Mouse (Mus musculus): ENCODE measurements around the gene Cops7b. TPM values are rescaled to one million over a fixed set of nuclear protein-coding genes. Genes with fewer than 3 reads are reported as not detected.

Cops7b gene
- polyA plus RNA-seq, 1 experiment: 25.2 TPM

DNA sequence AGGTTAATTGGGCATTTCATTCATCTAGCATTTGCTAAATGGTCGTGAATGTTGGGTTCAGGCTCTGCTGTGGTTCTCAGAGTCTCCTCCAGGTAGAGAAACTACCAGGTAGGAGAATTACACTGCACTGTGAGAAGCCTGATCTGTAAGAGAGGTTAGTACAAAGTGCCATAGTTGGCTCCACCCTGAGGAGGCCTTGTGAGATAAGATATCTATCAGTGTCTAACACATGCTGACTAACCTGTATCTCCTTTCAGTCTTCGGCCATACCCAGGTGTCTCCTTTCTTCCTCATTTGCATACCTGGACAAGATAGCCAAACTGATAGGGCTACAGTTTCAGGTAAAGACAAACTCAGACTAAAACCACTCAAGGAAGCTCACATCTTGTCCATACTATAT is 20.0 kb upstream of the Cops7b start:
- no peaks in the 10 kb centered on the region for H3K79me3 ChIP-seq (ENCODE audit: low read depth)
- H3ac ChIP-seq (ENCODE audit: control insufficient read depth, insufficient read length, low read depth): no peak overlapping the region
- no peaks in the 10 kb centered on the region for H3K27me3 ChIP-seq (ENCODE audit: control insufficient read depth, insufficient read depth, insufficient read length)
- no peak overlapping the region for H3K4me3 ChIP-seq (ENCODE audit: insufficient read depth, poor library complexity, severe bottlenecking)
- TF ChIP-seq MAX (IDR thresholded peaks at IDR 0.05) (no peak), USF1 (IDR thresholded peaks at IDR 0.05; ENCODE audit: low read depth) (no peak), FOSL1 (IDR thresholded peaks at IDR 0.05; ENCODE audit: insufficient read depth, low read length, poor library complexity, severe bottlenecking) (no peak), CEBPB (IDR thresholded peaks at IDR 0.05; ENCODE audit: low read depth) (no peak), MYOG (IDR thresholded peaks at IDR 0.05; ENCODE audit: control insufficient read depth, extremely low read depth, insufficient read length) (no peak), MYOD1 (IDR thresholded peaks at IDR 0.05; ENCODE audit: control insufficient read depth, insufficient read length, low read depth) (no peak), CTCF (IDR thresholded peaks at IDR 0.05; ENCODE audit: control insufficient read depth, insufficient read depth, insufficient read length) (no peak)
- H3K36me3 ChIP-seq (ENCODE audit: control insufficient read depth, insufficient read depth): no peaks in the 10 kb centered on the region
- H3K79me2 ChIP-seq (ENCODE audit: control insufficient read depth, insufficient read depth): no peaks in the 10 kb centered on the region

DNA sequence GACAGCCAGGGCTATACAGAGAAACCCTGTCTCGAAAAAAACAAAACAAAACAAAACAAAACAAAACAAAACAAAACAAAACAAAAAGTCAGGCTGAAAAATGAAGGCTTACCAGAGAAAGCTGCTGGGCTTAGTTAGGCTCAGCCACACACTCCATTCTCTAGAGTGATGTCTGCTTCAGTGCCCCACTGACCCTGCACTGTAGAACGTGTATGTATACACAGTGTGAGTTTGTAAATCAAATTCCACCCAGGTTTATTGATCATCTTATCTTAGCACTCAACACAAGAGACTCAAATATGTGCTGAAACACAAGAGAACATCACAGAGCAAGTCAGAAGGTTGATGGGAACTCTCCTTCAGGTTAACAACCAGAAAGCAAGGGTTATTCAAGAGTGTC is 14.3 kb upstream of the Cops7b start:
- H3K27me3 ChIP-seq (ENCODE audit: control insufficient read depth, insufficient read depth, insufficient read length): no peaks in the 10 kb centered on the region
- no peak overlapping the region for H3ac ChIP-seq (ENCODE audit: control insufficient read depth, insufficient read length, low read depth)
- H3K36me3 ChIP-seq (ENCODE audit: control insufficient read depth, insufficient read depth): no peaks in the 10 kb centered on the region
- H3K79me3 ChIP-seq (ENCODE audit: low read depth): no peaks in the 10 kb centered on the region
- TF ChIP-seq MYOD1 (IDR thresholded peaks at IDR 0.05; ENCODE audit: control insufficient read depth, insufficient read length, low read depth) (no peak), CEBPB (IDR thresholded peaks at IDR 0.05; ENCODE audit: low read depth) (no peak), MAX (IDR thresholded peaks at IDR 0.05) (no peak), CTCF (IDR thresholded peaks at IDR 0.05; ENCODE audit: control insufficient read depth, insufficient read depth, insufficient read length) (no peak)
- H3K79me2 ChIP-seq (ENCODE audit: control insufficient read depth, insufficient read depth): no peaks in the 10 kb centered on the region
- no peak overlapping the region for H3K4me3 ChIP-seq (ENCODE audit: insufficient read depth, poor library complexity, severe bottlenecking)

DNA sequence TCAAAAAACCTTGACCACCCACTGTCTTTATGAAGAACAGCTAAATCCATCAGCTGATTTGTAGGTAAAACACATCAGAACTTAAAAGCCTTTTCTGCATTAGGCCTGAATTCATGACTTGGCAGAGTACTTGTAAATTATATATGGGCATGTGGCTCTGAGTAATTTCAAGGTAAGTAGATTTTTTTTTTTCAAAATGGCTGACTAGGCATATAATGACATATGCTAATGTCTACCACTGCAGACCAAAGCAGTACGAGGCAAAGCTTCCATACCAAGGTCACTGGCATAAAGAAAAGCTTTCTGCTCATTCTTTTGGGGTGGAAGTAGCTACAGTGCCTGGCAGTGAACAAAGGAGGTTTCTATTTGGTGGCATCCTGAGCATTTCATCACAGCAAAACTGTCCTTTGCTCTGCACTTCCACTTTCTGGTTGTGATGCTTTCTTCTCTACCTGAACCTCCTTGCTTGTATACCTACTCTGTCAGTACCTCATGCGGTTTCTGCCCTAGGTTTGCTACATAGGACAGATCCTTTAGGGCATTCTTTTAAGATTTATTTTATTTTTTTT is 13.3 kb upstream of the Cops7b start:
- Histone ChIP-seq H3K36me3 (ENCODE audit: control insufficient read depth, insufficient read depth) (no peaks in the 10 kb centered on the region), H3K27me3 (ENCODE audit: control insufficient read depth, insufficient read depth, insufficient read length) (no peaks in the 10 kb centered on the region), H3K79me3 (ENCODE audit: low read depth) (no peaks in the 10 kb centered on the region), H3K4me3 (ENCODE audit: insufficient read depth, poor library complexity, severe bottlenecking) (no peak overlapping the region), H3ac (ENCODE audit: control insufficient read depth, insufficient read length, low read depth) (no peak overlapping the region), H3K79me2 (ENCODE audit: control insufficient read depth, insufficient read depth) (no peaks in the 10 kb centered on the region)
- TF ChIP-seq USF1 (IDR thresholded peaks at IDR 0.05; ENCODE audit: low read depth) (no peak), MYOD1 (IDR thresholded peaks at IDR 0.05; ENCODE audit: control insufficient read depth, insufficient read length, low read depth) (no peak), MYOG (IDR thresholded peaks at IDR 0.05; ENCODE audit: control insufficient read depth, extremely low read depth, insufficient read length) (no peak), FOSL1 (IDR thresholded peaks at IDR 0.05; ENCODE audit: insufficient read depth, low read length, poor library complexity, severe bottlenecking) (no peak), CEBPB (IDR thresholded peaks at IDR 0.05; ENCODE audit: low read depth) (no peak), MAX (IDR thresholded peaks at IDR 0.05) (no peak), CTCF (IDR thresholded peaks at IDR 0.05; ENCODE audit: control insufficient read depth, insufficient read depth, insufficient read length) (no peak)

DNA sequence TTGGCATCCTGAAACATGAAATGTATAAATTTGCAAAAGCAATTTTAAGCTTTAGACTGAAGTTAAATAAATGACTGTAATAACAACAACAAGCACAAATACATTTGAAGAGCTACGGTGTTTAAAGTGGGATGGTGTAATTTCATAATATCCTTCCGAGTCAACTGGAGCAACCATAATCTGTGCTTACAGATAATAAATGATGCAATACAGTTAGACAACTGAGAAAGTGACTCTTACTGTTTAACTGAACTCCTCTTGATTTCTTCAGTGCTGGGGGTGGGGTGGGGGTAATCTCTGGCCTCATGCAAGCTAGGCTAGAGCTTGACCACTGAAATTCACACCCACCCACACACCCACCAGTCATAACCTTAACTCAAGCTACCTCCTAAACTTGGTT is 11.3 kb upstream of the Cops7b start:
- no peaks in the 10 kb centered on the region for H3K36me3 ChIP-seq (ENCODE audit: control insufficient read depth, insufficient read depth)
- TF ChIP-seq USF1 (IDR thresholded peaks at IDR 0.05; ENCODE audit: low read depth) (no peak), MYOG (IDR thresholded peaks at IDR 0.05; ENCODE audit: control insufficient read depth, extremely low read depth, insufficient read length) (no peak), MYOD1 (IDR thresholded peaks at IDR 0.05; ENCODE audit: control insufficient read depth, insufficient read length, low read depth) (no peak), CEBPB (IDR thresholded peaks at IDR 0.05; ENCODE audit: low read depth) (no peak), MAX (IDR thresholded peaks at IDR 0.05) (no peak), CTCF (IDR thresholded peaks at IDR 0.05; ENCODE audit: control insufficient read depth, insufficient read depth, insufficient read length) (no peak), FOSL1 (IDR thresholded peaks at IDR 0.05; ENCODE audit: insufficient read depth, low read length, poor library complexity, severe bottlenecking) (no peak)
- H3K79me2 ChIP-seq (ENCODE audit: control insufficient read depth, insufficient read depth): no peaks in the 10 kb centered on the region
- H3K27me3 ChIP-seq (ENCODE audit: control insufficient read depth, insufficient read depth, insufficient read length): no peaks in the 10 kb centered on the region
- H3K4me3 ChIP-seq (ENCODE audit: insufficient read depth, poor library complexity, severe bottlenecking): no peak overlapping the region
- H3ac ChIP-seq (ENCODE audit: control insufficient read depth, insufficient read length, low read depth): no peak overlapping the region
- no peaks in the 10 kb centered on the region for H3K79me3 ChIP-seq (ENCODE audit: low read depth)

DNA sequence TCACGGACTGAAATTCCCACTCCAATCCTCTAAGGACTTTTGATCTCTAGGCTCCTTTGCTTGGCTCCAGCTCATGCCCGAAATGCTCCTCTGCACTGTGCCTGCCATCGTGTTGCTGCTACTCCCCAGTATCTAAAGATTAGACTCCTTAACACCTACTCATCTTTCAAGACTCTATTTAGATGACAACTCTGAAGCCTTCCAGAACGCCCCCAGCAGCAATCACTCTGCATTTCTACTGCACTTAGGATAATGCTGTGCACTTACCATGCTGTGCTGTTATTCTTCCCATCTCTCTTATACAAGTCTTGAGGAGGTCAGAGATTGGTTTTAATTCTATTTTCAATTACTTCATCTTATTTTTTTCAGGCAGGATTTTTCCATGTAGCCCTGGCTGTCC is 10.8 kb upstream of the Cops7b start:
- Histone ChIP-seq H3K27me3 (ENCODE audit: control insufficient read depth, insufficient read depth, insufficient read length) (no peaks in the 10 kb centered on the region), H3K4me3 (ENCODE audit: insufficient read depth, poor library complexity, severe bottlenecking) (no peak overlapping the region)
- TF ChIP-seq CEBPB (IDR thresholded peaks at IDR 0.05; ENCODE audit: low read depth): no peak

DNA sequence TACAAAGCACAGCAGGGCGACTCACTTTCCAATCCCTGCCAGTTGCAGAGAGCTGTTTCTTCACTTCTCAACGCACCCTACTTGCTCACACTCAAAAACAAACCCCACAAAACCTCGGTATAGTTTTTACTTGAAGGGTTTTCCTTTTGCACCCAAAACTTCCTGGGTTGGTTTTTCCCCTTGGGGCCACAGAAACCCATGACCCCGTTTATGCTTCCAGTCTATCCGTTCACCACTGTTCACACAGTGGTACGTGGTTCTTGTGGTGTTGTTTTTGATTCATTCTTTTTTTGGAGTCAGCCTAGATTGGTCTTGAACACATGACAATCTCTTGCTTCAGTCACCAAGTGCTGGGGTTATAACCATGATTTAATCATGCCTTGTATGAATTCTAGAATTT is 2.3 kb upstream of the Cops7b start:
- no peak overlapping the region for H3ac ChIP-seq (ENCODE audit: control insufficient read depth, insufficient read length, low read depth)
- no peaks in the 10 kb centered on the region for H3K36me3 ChIP-seq (ENCODE audit: control insufficient read depth, insufficient read depth)
- H3K27me3 ChIP-seq (ENCODE audit: control insufficient read depth, insufficient read depth, insufficient read length): no peaks in the 10 kb centered on the region
- peaks cover 10% of the 10 kb centered on the region for H3K79me2 ChIP-seq (ENCODE audit: control insufficient read depth, insufficient read depth)
- H3K79me3 ChIP-seq (ENCODE audit: low read depth): no peaks in the 10 kb centered on the region
- H3K4me3 ChIP-seq (ENCODE audit: insufficient read depth, poor library complexity, severe bottlenecking): no peak overlapping the region
- TF ChIP-seq CEBPB (IDR thresholded peaks at IDR 0.05; ENCODE audit: low read depth) (no peak), FOSL1 (IDR thresholded peaks at IDR 0.05; ENCODE audit: insufficient read depth, low read length, poor library complexity, severe bottlenecking) (no peak), USF1 (IDR thresholded peaks at IDR 0.05; ENCODE audit: low read depth) (no peak), MAX (IDR thresholded peaks at IDR 0.05) (no peak), MYOG (IDR thresholded peaks at IDR 0.05; ENCODE audit: control insufficient read depth, extremely low read depth, insufficient read length) (no peak), MYOD1 (IDR thresholded peaks at IDR 0.05; ENCODE audit: control insufficient read depth, insufficient read length, low read depth) (no peak), CTCF (IDR thresholded peaks at IDR 0.05; ENCODE audit: control insufficient read depth, insufficient read depth, insufficient read length) (no peak)

More for the DNA sequence above, 10.8 kb upstream of the Cops7b start:
- Histone ChIP-seq H3K79me3 (ENCODE audit: low read depth) (no peaks in the 10 kb centered on the region), H3K36me3 (ENCODE audit: control insufficient read depth, insufficient read depth) (no peaks in the 10 kb centered on the region), H3K79me2 (ENCODE audit: control insufficient read depth, insufficient read depth) (no peaks in the 10 kb centered on the region), H3ac (ENCODE audit: control insufficient read depth, insufficient read length, low read depth) (no peak overlapping the region)

Measured in C2C12 (cell line).